Mouse (Mus musculus) forebrain, embryonic 11.5 days (tissue): ENCODE data around the gene Tcf7. TPM values are rescaled to one million over a fixed set of nuclear protein-coding genes. Genes with fewer than 3 reads are reported as not detected.

Experiments
- ATAC-seq: fragments of 200-750 bp; cut with Nextera tagmentation; replicated peaks from 2 replicates; pipeline ENCODE4 v1.8.0; 2017; ENCODE audit warnings: moderate TSS enrichment; ENCODE audit not compliant: low FRiP score
- DNase-seq: peaks from one replicate; pipeline ENCODE4 v3.0.0-alpha.2; 2017; ENCODE audit warnings: low spot score
- H3K27ac ChIP-seq: fragments of 300-500 bp; sonication (generic); 2 replicates; pipeline ENCODE4 v1.5.1; 2014; ENCODE audit warnings: low read depth, low read length
- H3K27me3 ChIP-seq: fragments of 300-500 bp; sonication (generic); 2 replicates; pipeline ENCODE4 v1.6.1; 2014; ENCODE audit warnings: mild to moderate bottlenecking, low read length, mixed read lengths; ENCODE audit not compliant: control insufficient read depth, insufficient read depth
- H3K36me3 ChIP-seq: fragments of 300-500 bp; sonication (generic); 2 replicates; pipeline ENCODE4 v1.6.1; 2014; ENCODE audit warnings: mild to moderate bottlenecking, low read length, moderate library complexity, mixed read lengths; ENCODE audit not compliant: control insufficient read depth, insufficient read depth
- H3K4me1 ChIP-seq: fragments of 300-500 bp; sonication (generic); replicated peaks from 2 replicates; pipeline ENCODE4 v1.6.1; 2014; ENCODE audit warnings: low read length, mixed read lengths; ENCODE audit not compliant: control insufficient read depth, insufficient read depth
- H3K4me2 ChIP-seq: fragments of 300-500 bp; sonication (generic); 2 replicates; pipeline ENCODE4 v1.6.1; 2014; ENCODE audit warnings: low read depth, mild to moderate bottlenecking, low read length, moderate library complexity, mixed read lengths; ENCODE audit not compliant: severe bottlenecking
- H3K4me3 ChIP-seq: fragments of 300-500 bp; sonication (generic); 2 replicates; pipeline ENCODE4 v1.5.1; 2014; ENCODE audit warnings: low read depth, low read length
- H3K9ac ChIP-seq: fragments of 300-500 bp; sonication (generic); 2 replicates; pipeline ENCODE4 v1.6.1; 2014; ENCODE audit warnings: low read length
- H3K9me3 ChIP-seq: fragments of 300-500 bp; sonication (generic); 2 replicates; pipeline ENCODE4 v1.6.1; 2016; ENCODE audit warnings: low read length, mixed read lengths; ENCODE audit not compliant: control insufficient read depth
- WGBS: fragments of 180-500 bp; shearing (Covaris S2); extraction: QIAGEN DNeasy Blood & Tissue Kit; methylation state at CpG from one replicate; pipeline ENCODE4 v1.1.7; 2014; 5-methylcytosine and 5-hydroxymethylcytosine counted together
- polyA plus RNA-seq: library from polyadenylated mRNA; unstranded; fragments of >200 nt; fragmentation: Nextera tagmentation; extraction: Ambion mirVana; gene quantifications from 2 replicates; pipeline ENCODE4 v1.2.1, GENCODE M21; 2014

The Tcf7 gene
- polyA plus RNA-seq, 1 experiment from 2014 or later = 9.6 TPM

- DNase-seq = no peak
- WGBS = 74% methylated on average over 6 of the region's 6 CpGs
Measured at GRCm38 (mm10) chr11:52292894-52293293, 10.1 kb upstream of the Tcf7 start.

GRCm38 (mm10) chr11:52292346-52292745, 9.5 kb upstream of the Tcf7 start:
- Histone ChIP-seq H3K4me3 (no peak overlapping the region), H3K27ac (no peak overlapping the region), H3K4me2 (no peak overlapping the region), H3K4me1 (no peaks in the 10 kb centered on the region), H3K9me3 (no peaks in the 10 kb centered on the region), H3K9ac (no peak overlapping the region), H3K27me3 (no peaks in the 10 kb centered on the region), H3K36me3 (no peaks in the 10 kb centered on the region)
- DNase-seq (no peak), ATAC-seq (no peak)
- 81% methylated on average over 7 of the region's 7 CpGs for WGBS

More at GRCm38 (mm10) chr11:52292894-52293293, 10.1 kb upstream of the Tcf7 start:
- no peak overlapping the region for H3K4me3 ChIP-seq
- H3K27ac ChIP-seq = no peak overlapping the region
- no peaks in the 10 kb centered on the region for H3K27me3 ChIP-seq
- no peak overlapping the region for H3K4me2 ChIP-seq
- H3K9me3 ChIP-seq = no peaks in the 10 kb centered on the region
- no peaks in the 10 kb centered on the region for H3K4me1 ChIP-seq
- no peak for ATAC-seq
- H3K36me3 ChIP-seq = no peaks in the 10 kb centered on the region
- no peak overlapping the region; the same call in 1 of the 2 replicates for H3K9ac ChIP-seq

GRCm38 (mm10) chr11:52286958-52287305, 4.1 kb upstream of the Tcf7 start:
- Histone ChIP-seq H3K4me3 (no peak overlapping the region), H3K9me3 (no peaks in the 10 kb centered on the region), H3K9ac (no peak overlapping the region), H3K4me2 (no peak overlapping the region), H3K36me3 (no peaks in the 10 kb centered on the region), H3K4me1 (peaks cover 22% of the 10 kb centered on the region), H3K27ac (no peak overlapping the region), H3K27me3 (peaks cover 25% of the 10 kb centered on the region)
- WGBS = 13% methylated on average over 4 of the region's 4 CpGs
- no peak for ATAC-seq
- DNase-seq = no peak

GRCm38 (mm10) chr11:52286301-52286957, 3.6 kb upstream of the Tcf7 start:
- Histone ChIP-seq H3K4me1 (peaks cover 22% of the 10 kb centered on the region), H3K27ac (no peak overlapping the region), H3K4me3 (no peak overlapping the region), H3K36me3 (no peaks in the 10 kb centered on the region), H3K9me3 (no peaks in the 10 kb centered on the region), H3K4me2 (no peak overlapping the region), H3K27me3 (peaks cover 28% of the 10 kb centered on the region), H3K9ac (no peak overlapping the region)
- ATAC-seq = no peak
- 9% methylated on average over 16 of the region's 16 CpGs for WGBS
- peak; percentile 66 for DNase-seq

- WGBS = 9% methylated on average over 44 of the region's 44 CpGs
- Histone ChIP-seq H3K4me3 (peak overlapping the region; percentile 63), H3K27ac (no peak overlapping the region), H3K4me2 (peak overlapping the region; percentile 94), H3K4me1 (peaks cover 22% of the 10 kb centered on the region), H3K27me3 (peaks cover 28% of the 10 kb centered on the region), H3K36me3 (no peaks in the 10 kb centered on the region), H3K9me3 (no peaks in the 10 kb centered on the region), H3K9ac (no peak overlapping the region)
- DNase-seq (peak; percentile 70), ATAC-seq (no peak)
Measured at GRCm38 (mm10) chr11:52283596-52284571, 1.1 kb upstream of the Tcf7 start.

- H3K4me1 ChIP-seq = peaks cover 22% of the 10 kb centered on the region
- H3K4me2 ChIP-seq = peak overlapping the region; percentile 94
- H3K27ac ChIP-seq = no peak overlapping the region
- H3K9me3 ChIP-seq = no peaks in the 10 kb centered on the region
- H3K27me3 ChIP-seq = peaks cover 28% of the 10 kb centered on the region
- peak overlapping the region; percentile 66 for H3K9ac ChIP-seq
- H3K4me3 ChIP-seq = peak overlapping the region; percentile 63
- 0 out of 2 replicates have a peak, but pooled peaks have one; percentile 2 for ATAC-seq
- WGBS = 1% methylated on average over 18 of the region's 19 CpGs
- no peaks in the 10 kb centered on the region for H3K36me3 ChIP-seq
- DNase-seq = no peak
Measured at GRCm38 (mm10) chr11:52282420-52282773, 417 bp downstream of the Tcf7 start.

- peak overlapping the region; percentile 94; the same call in 1 of the 2 replicates for H3K4me2 ChIP-seq
- no peak for DNase-seq
- H3K4me3 ChIP-seq = peak overlapping the region; percentile 63; the same call in 1 of the 2 replicates
- peaks cover 19% of the 10 kb centered on the region for H3K4me1 ChIP-seq
- H3K27me3 ChIP-seq = peaks cover 28% of the 10 kb centered on the region
- ATAC-seq = no peak
- H3K9me3 ChIP-seq = no peaks in the 10 kb centered on the region
- WGBS = 66% methylated on average over 19 of the region's 19 CpGs
- no peak overlapping the region for H3K9ac ChIP-seq
- no peak overlapping the region for H3K27ac ChIP-seq
- H3K36me3 ChIP-seq = no peaks in the 10 kb centered on the region
Measured at GRCm38 (mm10) chr11:52281568-52282328, 1.1 kb downstream of the Tcf7 start.
